Mouse (Mus musculus): ENCODE measurements around the gene Ccser1. TPM values are rescaled to one million over a fixed set of nuclear protein-coding genes. Genes with fewer than 3 reads are reported as not detected.

The Ccser1 gene
- total and polyA plus RNA-seq, 2 experiments from 2014 or later: 14.9 to 48.7 TPM

DNA sequence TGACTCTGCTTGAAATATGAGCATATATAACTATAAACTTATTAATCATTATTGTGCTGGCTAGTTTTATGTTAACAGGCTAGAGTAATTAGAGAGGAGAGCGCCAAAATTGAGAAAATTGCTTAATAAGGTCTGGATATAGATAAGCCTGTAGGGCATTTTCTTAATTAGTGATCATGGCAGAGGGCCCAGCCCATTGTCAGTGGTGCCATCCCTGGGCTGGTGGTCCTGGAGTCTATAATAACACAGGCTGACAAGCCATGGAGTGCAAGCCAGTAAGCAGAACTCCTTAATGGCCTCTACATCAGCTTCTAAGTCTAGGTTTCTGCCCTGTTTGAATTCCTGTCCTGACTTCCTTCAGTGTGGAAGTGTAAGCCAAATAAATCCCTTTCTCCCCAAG lies 206.9 kb downstream of the Ccser1 start:
- TF ChIP-seq CTCF (IDR thresholded peaks at IDR 0.05; ENCODE audit: low read depth): no peak
- WGBS: 59% methylated on average over 1 of the region's 1 CpGs
- no peak overlapping the region for H3K27ac ChIP-seq
- H3K4me1 ChIP-seq (ENCODE audit: insufficient read depth, low read length): no peaks in the 10 kb centered on the region
- no peaks in the 10 kb centered on the region for H3K36me3 ChIP-seq (ENCODE audit: insufficient read depth, low read length)
- H3K9ac ChIP-seq (replicated peaks; ENCODE audit: low read length): no peak overlapping the region
- no peak overlapping the region for H3K4me2 ChIP-seq (ENCODE audit: low read depth, low read length)
- no peaks in the 10 kb centered on the region for H3K27me3 ChIP-seq (ENCODE audit: insufficient read depth, low read length)
- H3K9me3 ChIP-seq (ENCODE audit: low read length): no peaks in the 10 kb centered on the region
- DNase-seq (ENCODE audit: low spot score) (peak; percentile 15), ATAC-seq (no peak)
- no peak overlapping the region for H3K4me3 ChIP-seq (ENCODE audit: low read length)

- H3K4me1 ChIP-seq (ENCODE audit: insufficient read depth, low read length): 0 out of 2 replicates have a peak, but pooled peaks cover 4% of the 10 kb centered on the region
- no peaks in the 10 kb centered on the region for H3K27me3 ChIP-seq (ENCODE audit: insufficient read depth, low read length)
- no peak overlapping the region for H3K4me3 ChIP-seq (ENCODE audit: low read length)
- 88% methylated on average over 2 of the region's 2 CpGs for WGBS
- ATAC-seq (no peak), DNase-seq (ENCODE audit: low spot score) (no peak)
- H3K9ac ChIP-seq (replicated peaks; ENCODE audit: low read length): no peak overlapping the region
- no peak overlapping the region for H3K27ac ChIP-seq
- no peak for TF ChIP-seq CTCF (IDR thresholded peaks at IDR 0.05; ENCODE audit: low read depth)
- H3K4me2 ChIP-seq (ENCODE audit: low read depth, low read length): no peak overlapping the region
- no peaks in the 10 kb centered on the region for H3K9me3 ChIP-seq (ENCODE audit: low read length)
- H3K36me3 ChIP-seq (ENCODE audit: insufficient read depth, low read length): no peaks in the 10 kb centered on the region
These were observed 247.4 kb downstream of the Ccser1 start for GRCm38 (mm10) chr6:61427490-61427889.

GRCm38 (mm10) chr6:61430881-61431725 lies 251.0 kb downstream of the Ccser1 start:
- Histone ChIP-seq H3K9ac (replicated peaks; ENCODE audit: low read length) (no peak overlapping the region), H3K4me3 (ENCODE audit: low read length) (no peak overlapping the region), H3K27me3 (ENCODE audit: insufficient read depth, low read length) (no peaks in the 10 kb centered on the region), H3K9me3 (ENCODE audit: low read length) (no peaks in the 10 kb centered on the region), H3K27ac (peak overlapping the region; percentile 12; the same call in 1 of the 2 replicates), H3K4me2 (ENCODE audit: low read depth, low read length) (no peak overlapping the region), H3K4me1 (ENCODE audit: insufficient read depth, low read length) (0 out of 2 replicates have a peak, but pooled peaks cover 4% of the 10 kb centered on the region), H3K36me3 (ENCODE audit: insufficient read depth, low read length) (no peaks in the 10 kb centered on the region)
- no peak for TF ChIP-seq CTCF (IDR thresholded peaks at IDR 0.05; ENCODE audit: low read depth)
- ATAC-seq: 0 out of 2 replicates have a peak, but pooled peaks have one; percentile 18
- 15% methylated on average over 5 of the region's 5 CpGs for WGBS
- DNase-seq (ENCODE audit: low spot score): peak; percentile 11

- ATAC-seq: no peak
- no peak overlapping the region for H3K9ac ChIP-seq (replicated peaks; ENCODE audit: low read length)
- no peaks in the 10 kb centered on the region for H3K36me3 ChIP-seq (ENCODE audit: insufficient read depth, low read length)
- no peaks in the 10 kb centered on the region for H3K27me3 ChIP-seq (ENCODE audit: insufficient read depth, low read length)
- no peak overlapping the region for H3K4me2 ChIP-seq (ENCODE audit: low read depth, low read length)
- 0 out of 2 replicates have a peak overlapping the region, but pooled peaks have one; percentile 12 for H3K27ac ChIP-seq
- H3K4me1 ChIP-seq (ENCODE audit: insufficient read depth, low read length): 0 out of 2 replicates have a peak, but pooled peaks cover 4% of the 10 kb centered on the region
- 65% methylated on average over 2 of the region's 2 CpGs for WGBS
- no peak for DNase-seq (ENCODE audit: low spot score)
- no peak overlapping the region for H3K4me3 ChIP-seq (ENCODE audit: low read length)
- no peak for TF ChIP-seq CTCF (IDR thresholded peaks at IDR 0.05; ENCODE audit: low read depth)
- H3K9me3 ChIP-seq (ENCODE audit: low read length): no peaks in the 10 kb centered on the region
These were observed 251.5 kb downstream of the Ccser1 start for GRCm38 (mm10) chr6:61431726-61431984.

- H3K36me3 ChIP-seq (ENCODE audit: insufficient read depth, low read length): no peaks in the 10 kb centered on the region
- ATAC-seq (no peak), DNase-seq (ENCODE audit: low spot score) (no peak)
- no peaks in the 10 kb centered on the region for H3K27me3 ChIP-seq (ENCODE audit: insufficient read depth, low read length)
- no peaks in the 10 kb centered on the region for H3K9me3 ChIP-seq (ENCODE audit: low read length)
- WGBS: 61% methylated on average over 3 of the region's 3 CpGs
- TF ChIP-seq CTCF (IDR thresholded peaks at IDR 0.05; ENCODE audit: low read depth): no peak
- H3K9ac ChIP-seq (replicated peaks; ENCODE audit: low read length): no peak overlapping the region
- no peak overlapping the region for H3K4me3 ChIP-seq (ENCODE audit: low read length)
- no peak overlapping the region for H3K4me2 ChIP-seq (ENCODE audit: low read depth, low read length)
- H3K27ac ChIP-seq: no peak overlapping the region
- 0 out of 2 replicates have a peak, but pooled peaks cover 4% of the 10 kb centered on the region for H3K4me1 ChIP-seq (ENCODE audit: insufficient read depth, low read length)
These were observed 252.0 kb downstream of the Ccser1 start for GRCm38 (mm10) chr6:61432167-61432566.

- Histone ChIP-seq H3K4me2 (ENCODE audit: low read depth, low read length) (no peak overlapping the region), H3K4me1 (ENCODE audit: insufficient read depth, low read length) (0 out of 2 replicates have a peak, but pooled peaks cover 4% of the 10 kb centered on the region), H3K36me3 (ENCODE audit: insufficient read depth, low read length) (no peaks in the 10 kb centered on the region), H3K4me3 (ENCODE audit: low read length) (no peak overlapping the region), H3K9me3 (ENCODE audit: low read length) (no peaks in the 10 kb centered on the region), H3K9ac (replicated peaks; ENCODE audit: low read length) (no peak overlapping the region), H3K27me3 (ENCODE audit: insufficient read depth, low read length) (no peaks in the 10 kb centered on the region), H3K27ac (no peak overlapping the region)
- 40% methylated on average over 3 of the region's 3 CpGs for WGBS
- no peak for ATAC-seq
- TF ChIP-seq CTCF (IDR thresholded peaks at IDR 0.05; ENCODE audit: low read depth): no peak
- DNase-seq (ENCODE audit: low spot score): no peak
These were observed 252.6 kb downstream of the Ccser1 start for GRCm38 (mm10) chr6:61432703-61433102.

DNA sequence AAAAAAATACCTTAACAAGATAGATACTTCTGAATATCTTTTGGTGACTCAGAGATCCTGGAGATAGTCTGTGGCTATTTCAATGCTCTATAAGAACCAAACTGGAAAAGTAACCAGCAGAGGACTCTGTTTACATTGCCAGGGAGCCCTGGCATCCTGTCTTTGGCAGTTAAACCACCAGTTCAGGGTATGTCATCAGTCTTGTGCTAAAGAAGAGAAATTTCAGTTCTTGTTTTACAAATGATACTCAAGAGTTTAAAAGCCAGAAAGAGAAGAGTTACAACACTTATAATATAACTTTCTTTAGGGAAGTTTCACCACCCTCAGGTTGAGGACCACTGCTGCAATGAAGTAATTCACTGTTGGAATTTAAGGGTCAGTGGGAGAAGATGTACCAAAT lies 258.0 kb downstream of the Ccser1 start:
- ATAC-seq (no peak), DNase-seq (ENCODE audit: low spot score) (no peak)

More for the DNA sequence above, 258.0 kb downstream of the Ccser1 start:
- Histone ChIP-seq H3K4me2 (ENCODE audit: low read depth, low read length) (no peak overlapping the region), H3K36me3 (ENCODE audit: insufficient read depth, low read length) (no peaks in the 10 kb centered on the region), H3K27ac (no peak overlapping the region), H3K27me3 (ENCODE audit: insufficient read depth, low read length) (no peaks in the 10 kb centered on the region), H3K4me1 (ENCODE audit: insufficient read depth, low read length) (no peaks in the 10 kb centered on the region), H3K9ac (replicated peaks; ENCODE audit: low read length) (no peak overlapping the region), H3K9me3 (ENCODE audit: low read length) (no peaks in the 10 kb centered on the region), H3K4me3 (ENCODE audit: low read length) (no peak overlapping the region)
- TF ChIP-seq CTCF (IDR thresholded peaks at IDR 0.05; ENCODE audit: low read depth): no peak

Measured in hindbrain, postnatal 0 days (tissue).